8 mouse cellular contexts compared by ENCODE assay signal in genomic region chr9:88438555-88439237, GRCm38 (mm10). TPM values are rescaled to one million over a fixed set of nuclear protein-coding genes. Genes with fewer than 3 reads are reported as not detected.
DNase-seq lines count a peak whose midpoint lies in the region; ATAC-seq and TF ChIP-seq lines count a peak whose summit lies in the region.

TSS of gene Snx14 (minus strand) at chr9:88438958.

- H3K4me1 ChIP-seq in E14TG2a.4 (replicated peaks; ENCODE audit: low read depth, low read length): peaks cover 19% of the 10 kb centered on the region
- peaks cover 4% of the 10 kb centered on the region; the same call in 1 of the 2 replicates for H3K4me1 ChIP-seq in forebrain, embryonic 12.5 days
- peaks cover 10% of the 10 kb centered on the region; the same call in 1 of the 2 replicates for H3K4me1 ChIP-seq in heart, postnatal 0 days (ENCODE audit: control insufficient read depth, insufficient read depth)
- H3K4me1 ChIP-seq in liver, embryonic 16.5 days (ENCODE audit: control insufficient read depth, low read depth, low read length): peaks cover 11% of the 10 kb centered on the region
- peaks cover 17% of the 10 kb centered on the region for H3K4me1 ChIP-seq in neural tube, embryonic 13.5 days (replicated peaks)
- peaks cover 2% of the 10 kb centered on the region for H3K4me1 ChIP-seq in testis, adult 2 months (ENCODE audit: control insufficient read depth, insufficient read depth, low read length)

- H3K4me2 ChIP-seq in forebrain, embryonic 12.5 days: peak within 1 kb of the TSS; percentile 86
- peak within 1 kb of the TSS; percentile 89 for H3K4me2 ChIP-seq in heart, postnatal 0 days (ENCODE audit: low read depth, low read length)
- peak within 1 kb of the TSS; percentile 88 for H3K4me2 ChIP-seq in liver, embryonic 16.5 days (ENCODE audit: low read depth, low read length)
- peak within 1 kb of the TSS; percentile 87 for H3K4me2 ChIP-seq in neural tube, embryonic 13.5 days

- peak; percentile 81 for TF ChIP-seq POLR2A in testis, adult 2 months (IDR thresholded peaks at IDR 0.05; ENCODE audit: control insufficient read depth, low read depth, low read length)

- TF ChIP-seq CTCF in E14TG2a.4 (conservative IDR thresholded peaks at IDR 0.05; ENCODE audit: low read length): no peak
- TF ChIP-seq CTCF in heart, postnatal 0 days (IDR thresholded peaks at IDR 0.05; ENCODE audit: low read depth): no peak
- TF ChIP-seq CTCF in testis, adult 2 months (IDR thresholded peaks at IDR 0.05; ENCODE audit: control insufficient read depth, insufficient read depth, insufficient replicate concordance, low read depth, low read length): no peak

- 0 out of 2 replicates have a peak, but pooled peaks have one; percentile 29 for TF ChIP-seq EP300 in heart, postnatal 0 days (IDR thresholded peaks at IDR 0.05; ENCODE audit: low read depth)

- peak within 1 kb of the TSS; percentile 89 for H3K4me3 ChIP-seq in E14TG2a.4 (replicated peaks; ENCODE audit: low read length)
- peak within 1 kb of the TSS; percentile 64 for H3K4me3 ChIP-seq in forebrain, embryonic 12.5 days (replicated peaks)
- H3K4me3 ChIP-seq in heart, postnatal 0 days (ENCODE audit: low read depth, low read length): peak within 1 kb of the TSS; percentile 89
- H3K4me3 ChIP-seq in liver, embryonic 16.5 days (ENCODE audit: low read depth, low read length): peak within 1 kb of the TSS; percentile 79
- peak within 1 kb of the TSS; percentile 76 for H3K4me3 ChIP-seq in neural tube, embryonic 13.5 days
- peak within 1 kb of the TSS; percentile 88 for H3K4me3 ChIP-seq in testis, adult 2 months (ENCODE audit: control insufficient read depth, low read depth, low read length)

- WGBS in forebrain, embryonic 12.5 days: under 1% methylated on average over 61 of the region's 62 CpGs
- WGBS in heart, postnatal 0 days: under 1% methylated on average over 55 of the region's 62 CpGs
- under 1% methylated on average over 62 of the region's 62 CpGs for WGBS in liver, embryonic 16.5 days (ENCODE audit: insufficient replicate concordance)
- under 1% methylated on average over 62 of the region's 62 CpGs for WGBS in neural tube, embryonic 13.5 days

- H3K9me3 ChIP-seq in E14TG2a.4 (ENCODE audit: low read length): no peaks in the 10 kb centered on the region
- no peaks in the 10 kb centered on the region for H3K9me3 ChIP-seq in forebrain, embryonic 12.5 days
- H3K9me3 ChIP-seq in heart, postnatal 0 days (replicated peaks; ENCODE audit: control insufficient read depth, low read length): no peaks in the 10 kb centered on the region
- H3K9me3 ChIP-seq in liver, embryonic 16.5 days (replicated peaks; ENCODE audit: control insufficient read depth, low read length): no peaks in the 10 kb centered on the region
- H3K9me3 ChIP-seq in neural tube, embryonic 13.5 days: no peaks in the 10 kb centered on the region

- peak; percentile 83 for DNase-seq in c-Kit-positive CD71-positive TER-119-positive erythroid progenitor cells, embryonic 14.5 days (ENCODE audit: low spot score)
- DNase-seq in heart, postnatal 0 days (ENCODE audit: low spot score): peak; percentile 98
- DNase-seq in kidney, postnatal 4 days: peak; percentile 97 to 98

- H3K27me3 ChIP-seq in E14TG2a.4 (ENCODE audit: insufficient read depth, low read length): peaks cover 3% of the 10 kb centered on the region; the same call in 1 of the 2 replicates
- H3K27me3 ChIP-seq in forebrain, embryonic 12.5 days: no peaks in the 10 kb centered on the region
- no peaks in the 10 kb centered on the region for H3K27me3 ChIP-seq in heart, postnatal 0 days (ENCODE audit: control insufficient read depth, insufficient read depth, low read length)
- H3K27me3 ChIP-seq in liver, embryonic 16.5 days (ENCODE audit: control insufficient read depth, insufficient read depth, low read depth, low read length): no peaks in the 10 kb centered on the region
- H3K27me3 ChIP-seq in neural tube, embryonic 13.5 days: no peaks in the 10 kb centered on the region
- no peaks in the 10 kb centered on the region for H3K27me3 ChIP-seq in testis, adult 2 months (ENCODE audit: control insufficient read depth, insufficient read depth, low read length)

- ATAC-seq in forebrain, embryonic 12.5 days (ENCODE audit: low FRiP score): peak; percentile 98
- ATAC-seq in heart, postnatal 0 days (ENCODE audit: insufficient read depth, low read depth): peak; percentile 98
- ATAC-seq in liver, embryonic 16.5 days (ENCODE audit: low read depth): peak; percentile 97
- ATAC-seq in neural tube, embryonic 13.5 days (ENCODE audit: low read depth): peak; percentile 98

- peak within 1 kb of the TSS; percentile 84 for H3K27ac ChIP-seq in forebrain, embryonic 12.5 days
- peak within 1 kb of the TSS; percentile 92 for H3K27ac ChIP-seq in heart, postnatal 0 days (ENCODE audit: low read depth)
- peak within 1 kb of the TSS; percentile 87 for H3K27ac ChIP-seq in liver, embryonic 16.5 days (ENCODE audit: low read length)
- peak within 1 kb of the TSS; percentile 87 for H3K27ac ChIP-seq in neural tube, embryonic 13.5 days (replicated peaks)
- peak within 1 kb of the TSS; percentile 93 for H3K27ac ChIP-seq in testis, adult 2 months (ENCODE audit: control insufficient read depth, insufficient read depth, low read depth, low read length)

- no peaks in the 10 kb centered on the region for H3K36me3 ChIP-seq in E14TG2a.4 (ENCODE audit: insufficient read depth, low read length)
- H3K36me3 ChIP-seq in forebrain, embryonic 12.5 days (replicated peaks): no peaks in the 10 kb centered on the region
- H3K36me3 ChIP-seq in heart, postnatal 0 days (replicated peaks; ENCODE audit: control insufficient read depth, insufficient read depth, low read length): no peaks in the 10 kb centered on the region
- H3K36me3 ChIP-seq in liver, embryonic 16.5 days (ENCODE audit: control insufficient read depth, insufficient read depth): no peaks in the 10 kb centered on the region
- no peaks in the 10 kb centered on the region for H3K36me3 ChIP-seq in neural tube, embryonic 13.5 days
- no peaks in the 10 kb centered on the region; the same call in 1 of the 2 replicates for H3K36me3 ChIP-seq in testis, adult 2 months (ENCODE audit: control insufficient read depth, insufficient read depth, low read length)

- peak within 1 kb of the TSS; percentile 80 for H3K9ac ChIP-seq in forebrain, embryonic 12.5 days
- peak within 1 kb of the TSS; percentile 92 for H3K9ac ChIP-seq in heart, postnatal 0 days (replicated peaks; ENCODE audit: low read depth, low read length)
- peak within 1 kb of the TSS; percentile 84 for H3K9ac ChIP-seq in liver, embryonic 16.5 days (ENCODE audit: low read depth, low read length)
- peak within 1 kb of the TSS; percentile 83 for H3K9ac ChIP-seq in neural tube, embryonic 13.5 days

RNA-seq across cellular contexts. Expression of gene Snx14, which starts in this region (rescaled TPM):
- 22.4 and 25.0 TPM in 2 replicates for polyA plus RNA-seq in forebrain, embryonic 12.5 days (2016; fragmentation: Nextera tagmentation; extraction: Ambion mirVana)
- 21.1 and 21.9 TPM in 2 replicates for total RNA-seq in heart, postnatal 0 days (2014; rRNA removed; ENCODE audit: low replicate concordance)
- polyA plus RNA-seq in heart, postnatal 0 days (2015; fragmentation: Nextera tagmentation; extraction: Ambion mirVana): 21.7 and 22.7 TPM in 2 replicates
- polyA plus RNA-seq in liver, embryonic 16.5 days (2015; fragmentation: Nextera tagmentation; extraction: Ambion mirVana): 12.3 and 12.8 TPM in 2 replicates
- polyA plus RNA-seq in neural tube, embryonic 13.5 days (2015; fragmentation: Nextera tagmentation; extraction: Ambion mirVana): 26.6 and 28.1 TPM in 2 replicates
- polyA plus RNA-seq in testis, adult 2 months (2012; rRNA removed): 13.3 and 15.8 TPM in 2 replicates

Comparison
In these comparisons a context has a peak if more than half of its experiments do, and no peak if none do; other contexts are left out.
1. Peak in every context shown above with its lines: DNase-seq, ATAC-seq, H3K4me3 ChIP-seq and H3K27ac ChIP-seq.